Mouse (Mus musculus) lung, postnatal 0 days (tissue): Measurements from ENCODE around the gene Grk3. TPM values are rescaled to one million over a fixed set of nuclear protein-coding genes. Genes with fewer than 3 reads are reported as not detected.

Experiments used
- ATAC-seq: fragments of 200-750 bp; cut with Nextera tagmentation; 2 replicates; pipeline ENCODE4 v1.8.0; 2017; ENCODE audit warnings: moderate library complexity
- DNase-seq: peaks from one replicate; pipeline ENCODE4 v3.0.0-alpha.2; 2016; ENCODE audit warnings: low spot score
- H3K27ac ChIP-seq: fragments of 300-500 bp; sonication (generic); 2 replicates; pipeline ENCODE4 v1.5.1; 2014; ENCODE audit warnings: antibody characterized with exemption, mild to moderate bottlenecking, low read length, mixed read lengths
- H3K27me3 ChIP-seq: fragments of 300-500 bp; sonication (generic); replicated peaks from 2 replicates; pipeline ENCODE4 v1.6.1; 2014; ENCODE audit warnings: low read length, mixed read lengths; ENCODE audit not compliant: insufficient read depth
- H3K36me3 ChIP-seq: fragments of 300-500 bp; sonication (generic); 2 replicates; pipeline ENCODE4 v1.6.1; 2014; ENCODE audit warnings: low read length, mixed read lengths; ENCODE audit not compliant: insufficient read depth
- H3K4me1 ChIP-seq: fragments of 300-500 bp; sonication (generic); 2 replicates; pipeline ENCODE4 v1.6.1; 2014; ENCODE audit warnings: antibody characterized with exemption, low read depth, low read length, mixed read lengths; ENCODE audit not compliant: insufficient read depth
- H3K4me2 ChIP-seq: fragments of 300-500 bp; sonication (generic); replicated peaks from 2 replicates; pipeline ENCODE4 v1.6.1; 2014; ENCODE audit warnings: low read depth, mild to moderate bottlenecking, low read length, moderate library complexity, mixed read lengths
- H3K4me3 ChIP-seq: fragments of 300-500 bp; sonication (generic); 2 replicates; pipeline ENCODE4 v1.5.1; 2014; ENCODE audit warnings: low read depth, low read length
- H3K9ac ChIP-seq: fragments of 300-500 bp; sonication (generic); replicated peaks from 2 replicates; pipeline ENCODE4 v1.6.1; 2014; ENCODE audit warnings: low read depth, mild to moderate bottlenecking
- H3K9me3 ChIP-seq: fragments of 300-500 bp; sonication (generic); 2 replicates; pipeline ENCODE4 v1.6.1; 2016; ENCODE audit warnings: low read length, mixed read lengths
- CTCF ChIP-seq: IDR thresholded peaks from 2 replicates; pipeline ENCODE4 v1.5.1; 2016; ENCODE audit warnings: antibody characterized with exemption, mild to moderate bottlenecking
- EP300 ChIP-seq: IDR thresholded peaks from 2 replicates; pipeline ENCODE4 v1.6.1; 2016; ENCODE audit warnings: antibody characterized with exemption, mild to moderate bottlenecking, control low read depth
- WGBS: fragments of 180-500 bp; shearing (Covaris S2); extraction: QIAGEN DNeasy Blood & Tissue Kit; methylation state at CpG from one replicate; pipeline ENCODE4 v1.1.7; 2014; 5-methylcytosine and 5-hydroxymethylcytosine counted together
- polyA plus RNA-seq: library from polyadenylated mRNA; unstranded; fragments of >200 nt; fragmentation: Nextera tagmentation; extraction: Ambion mirVana; gene quantifications from 2 replicates; pipeline ENCODE4 v1.2.1, GENCODE M21; 2015

Gene Grk3
- polyA plus RNA-seq, 1 experiment from 2014 or later: 13.6 TPM

GRCm38 (mm10) chr5:112956368-112956767 is 59.2 kb downstream of the Grk3 start:
- Histone ChIP-seq H3K4me1 (no peaks in the 10 kb centered on the region), H3K4me3 (no peak overlapping the region), H3K9ac (no peak overlapping the region), H3K9me3 (no peaks in the 10 kb centered on the region), H3K27me3 (no peaks in the 10 kb centered on the region), H3K27ac (no peak overlapping the region), H3K36me3 (no peaks in the 10 kb centered on the region), H3K4me2 (no peak overlapping the region)
- ATAC-seq: no peak
- 91% methylated on average over 8 of the region's 8 CpGs for WGBS
- TF ChIP-seq CTCF (no peak), EP300 (no peak)
- DNase-seq: no peak

- H3K4me1 ChIP-seq: no peaks in the 10 kb centered on the region
- no peaks in the 10 kb centered on the region for H3K9me3 ChIP-seq
- H3K4me2 ChIP-seq: no peak overlapping the region
- H3K27me3 ChIP-seq: no peaks in the 10 kb centered on the region
- peak; percentile 40 for DNase-seq
- ATAC-seq: no peak
- 68% methylated on average over 3 of the region's 3 CpGs for WGBS
- TF ChIP-seq CTCF (no peak), EP300 (no peak)
- H3K27ac ChIP-seq: no peak overlapping the region
- H3K9ac ChIP-seq: no peak overlapping the region
- no peak overlapping the region for H3K4me3 ChIP-seq
- peaks cover 6% of the 10 kb centered on the region; the same call in 1 of the 2 replicates for H3K36me3 ChIP-seq
Measured at GRCm38 (mm10) chr5:112950847-112951246, 64.7 kb downstream of the Grk3 start.

- TF ChIP-seq CTCF (no peak), EP300 (no peak)
- Histone ChIP-seq H3K4me1 (no peaks in the 10 kb centered on the region), H3K27me3 (no peaks in the 10 kb centered on the region), H3K9ac (no peak overlapping the region), H3K36me3 (peaks cover 6% of the 10 kb centered on the region; the same call in 1 of the 2 replicates), H3K27ac (no peak overlapping the region), H3K9me3 (no peaks in the 10 kb centered on the region), H3K4me2 (no peak overlapping the region), H3K4me3 (no peak overlapping the region)
- whole genome bisulfite sequencing: 69% methylated on average over 7 of the region's 7 CpGs
- ATAC-seq (no peak), DNase-seq (no peak)
Measured at GRCm38 (mm10) chr5:112945925-112946324, 69.7 kb downstream of the Grk3 start.

- TF ChIP-seq EP300: no peak
- no peak for TF ChIP-seq CTCF
- no peaks in the 10 kb centered on the region for H3K27me3 ChIP-seq
- WGBS: 73% methylated on average over 7 of the region's 7 CpGs
Measured at GRCm38 (mm10) chr5:112942244-112942643, 73.3 kb downstream of the Grk3 start.

GRCm38 (mm10) chr5:112941001-112941400 is 74.6 kb downstream of the Grk3 start:
- peaks cover 8% of the 10 kb centered on the region; the same call in 1 of the 2 replicates for H3K36me3 ChIP-seq
- H3K9me3 ChIP-seq: no peaks in the 10 kb centered on the region
- 92% methylated on average over 12 of the region's 12 CpGs for WGBS
- H3K4me2 ChIP-seq: no peak overlapping the region
- H3K4me3 ChIP-seq: no peak overlapping the region
- DNase-seq (no peak), ATAC-seq (no peak)
- no peaks in the 10 kb centered on the region for H3K4me1 ChIP-seq
- TF ChIP-seq CTCF (no peak), EP300 (no peak)
- H3K9ac ChIP-seq: no peak overlapping the region
- H3K27me3 ChIP-seq: no peaks in the 10 kb centered on the region
- H3K27ac ChIP-seq: no peak overlapping the region

More at GRCm38 (mm10) chr5:112942244-112942643, 73.3 kb downstream of the Grk3 start:
- no peak for DNase-seq
- Histone ChIP-seq H3K27ac (no peak overlapping the region), H3K36me3 (peaks cover 6% of the 10 kb centered on the region; the same call in 1 of the 2 replicates), H3K4me2 (no peak overlapping the region), H3K9me3 (no peaks in the 10 kb centered on the region), H3K9ac (no peak overlapping the region), H3K4me1 (no peaks in the 10 kb centered on the region), H3K4me3 (no peak overlapping the region)
- no peak for ATAC-seq

GRCm38 (mm10) chr5:112936632-112937031 is 79.0 kb downstream of the Grk3 start:
- H3K9me3 ChIP-seq: no peaks in the 10 kb centered on the region
- H3K27me3 ChIP-seq: no peaks in the 10 kb centered on the region
- WGBS: 76% methylated on average over 10 of the region's 10 CpGs
- H3K27ac ChIP-seq: no peak overlapping the region
- DNase-seq (no peak), ATAC-seq (no peak)
- H3K4me1 ChIP-seq: no peaks in the 10 kb centered on the region
- H3K36me3 ChIP-seq: 0 out of 2 replicates have a peak, but pooled peaks cover 8% of the 10 kb centered on the region
- no peak overlapping the region for H3K4me2 ChIP-seq
- TF ChIP-seq CTCF: no peak
- TF ChIP-seq EP300: no peak
- no peak overlapping the region for H3K4me3 ChIP-seq
- no peak overlapping the region for H3K9ac ChIP-seq

GRCm38 (mm10) chr5:112935436-112935835 is 80.2 kb downstream of the Grk3 start:
- H3K4me1 ChIP-seq: no peaks in the 10 kb centered on the region
- no peak for TF ChIP-seq CTCF
- TF ChIP-seq EP300: no peak
- H3K9ac ChIP-seq: no peak overlapping the region
- ATAC-seq (no peak), DNase-seq (no peak)
- WGBS: 76% methylated on average over 8 of the region's 8 CpGs
- no peaks in the 10 kb centered on the region for H3K27me3 ChIP-seq
- no peaks in the 10 kb centered on the region for H3K9me3 ChIP-seq
- no peak overlapping the region for H3K27ac ChIP-seq
- H3K36me3 ChIP-seq: 0 out of 2 replicates have a peak, but pooled peaks cover 8% of the 10 kb centered on the region
- no peak overlapping the region for H3K4me3 ChIP-seq
- H3K4me2 ChIP-seq: no peak overlapping the region
